Mouse (Mus musculus) liver, adult 2 months (tissue): ENCODE data around the gene Scmh1. TPM values are rescaled to one million over a fixed set of nuclear protein-coding genes. Genes with fewer than 3 reads are reported as not detected.

Experiments
- DNase-seq: peaks from one replicate; pipeline ENCODE4 v3.0.0-alpha.2; 2011; ENCODE audit warnings: low read depth, low spot score; ENCODE audit errors: extremely low read depth
- H3K27ac ChIP-seq: fragments of 200-500 bp; replicated peaks from 2 replicates; pipeline ENCODE4 v1.5.1; 2012; ENCODE audit warnings: low read depth, mild to moderate bottlenecking, control low read depth, inconsistent platforms, low read length; ENCODE audit not compliant: insufficient read depth
- H3K27me3 ChIP-seq: fragments of 200-500 bp; 2 replicates; pipeline ENCODE4 v1.6.1; 2012; ENCODE audit warnings: mild to moderate bottlenecking, moderate library complexity, low read length, inconsistent platforms; ENCODE audit not compliant: control insufficient read depth, insufficient read depth
- H3K36me3 ChIP-seq: fragments of 200-500 bp; 2 replicates; pipeline ENCODE4 v1.6.1; 2012; ENCODE audit warnings: low read length, inconsistent platforms; ENCODE audit not compliant: control insufficient read depth, insufficient read depth
- H3K4me1 ChIP-seq: fragments of 200-500 bp; 2 replicates; pipeline ENCODE4 v1.6.1; 2011; ENCODE audit warnings: low read length; ENCODE audit not compliant: control insufficient read depth, insufficient read depth
- H3K4me3 ChIP-seq: fragments of 200-500 bp; 2 replicates; pipeline ENCODE4 v1.5.1; 2011; ENCODE audit warnings: low read depth, mild to moderate bottlenecking, control low read depth, low read length, moderate library complexity; ENCODE audit not compliant: insufficient read depth
- H3K79me2 ChIP-seq: fragments of 200-500 bp; 2 replicates; pipeline ENCODE4 v1.6.1; 2012; ENCODE audit warnings: inconsistent platforms, mild to moderate bottlenecking, low read length, moderate library complexity; ENCODE audit not compliant: control insufficient read depth, insufficient read depth
- H3K9ac ChIP-seq: fragments of 200-500 bp; 2 replicates; pipeline ENCODE4 v1.6.1; 2012; ENCODE audit warnings: low read depth, mild to moderate bottlenecking, control low read depth, inconsistent platforms, low read length
- CTCF ChIP-seq: fragments of 200-500 bp; IDR thresholded peaks from 2 replicates; pipeline ENCODE4 v1.5.1; 2011; ENCODE audit warnings: low read depth, low read length, control low read depth
- POLR2A ChIP-seq: fragments of 200-500 bp; IDR thresholded peaks from 2 replicates; pipeline ENCODE4 v1.6.1; 2011; ENCODE audit warnings: low read length, control low read depth; ENCODE audit not compliant: insufficient read depth; ENCODE audit errors: extremely low read depth
- WGBS: fragments of 180-500 bp; shearing (Covaris S2); methylation state at CpG from one replicate; pipeline ENCODE4 v1.1.7; 2018; 5-methylcytosine and 5-hydroxymethylcytosine counted together
- polyA plus RNA-seq: library from polyadenylated mRNA; depleted of rRNA; stranded (reverse); fragments of >200 nt; gene quantifications from 2 replicates; pipeline ENCODE4 v1.2.3, GENCODE M21; 2012
- total RNA-seq: library from RNA; depleted of rRNA; stranded (reverse); fragments of >200 nt; gene quantifications from 2 replicates; pipeline ENCODE4 v1.2.3, GENCODE M21; 2014

Gene Scmh1
- total and polyA plus RNA-seq, 2 experiments = 7.0 to 8.1 TPM

DNA sequence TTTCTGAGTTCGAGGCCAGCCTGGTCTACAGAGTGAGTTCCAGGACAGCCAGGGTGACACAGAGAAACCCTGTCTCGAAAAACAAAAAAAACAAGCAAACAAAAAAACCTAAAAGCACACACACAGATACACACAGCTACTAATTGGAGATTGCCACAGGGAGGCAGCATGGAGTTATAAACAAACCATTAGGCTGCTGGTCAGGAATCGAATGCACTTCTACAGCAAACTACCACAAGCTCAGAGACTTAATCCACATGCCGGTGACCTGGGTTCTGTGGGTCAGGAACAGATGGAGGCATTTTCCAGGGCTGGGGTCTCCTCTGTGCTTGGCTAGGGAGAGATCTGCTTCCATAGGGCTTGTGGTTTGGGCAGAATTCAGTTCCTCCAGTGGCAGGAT lies 17.6 kb upstream of the Scmh1 start:
- 22% methylated on average over 4 of the region's 4 CpGs for WGBS
- no peaks in the 10 kb centered on the region for H3K36me3 ChIP-seq

GRCm38 (mm10) chr4:120387968-120388367 lies 17.1 kb upstream of the Scmh1 start:
- TF ChIP-seq POLR2A = no peak
- no peak for TF ChIP-seq CTCF
- no peak for DNase-seq
- WGBS = 83% methylated on average over 2 of the region's 2 CpGs
- Histone ChIP-seq H3K4me3 (no peak overlapping the region), H3K4me1 (no peaks in the 10 kb centered on the region), H3K36me3 (no peaks in the 10 kb centered on the region), H3K79me2 (no peaks in the 10 kb centered on the region), H3K9ac (no peak overlapping the region), H3K27ac (no peak overlapping the region), H3K27me3 (no peaks in the 10 kb centered on the region)

More for the DNA sequence above, 17.6 kb upstream of the Scmh1 start:
- H3K27ac ChIP-seq = no peak overlapping the region
- H3K9ac ChIP-seq = no peak overlapping the region
- no peak overlapping the region for H3K4me3 ChIP-seq
- peak; percentile 57 for DNase-seq
- TF ChIP-seq POLR2A (no peak), CTCF (no peak)
- H3K4me1 ChIP-seq = no peaks in the 10 kb centered on the region
- no peaks in the 10 kb centered on the region for H3K27me3 ChIP-seq
- H3K79me2 ChIP-seq = no peaks in the 10 kb centered on the region

GRCm38 (mm10) chr4:120388998-120389542 lies 16.0 kb upstream of the Scmh1 start:
- no peak overlapping the region for H3K27ac ChIP-seq
- H3K4me3 ChIP-seq = no peak overlapping the region
- H3K27me3 ChIP-seq = no peaks in the 10 kb centered on the region
- H3K36me3 ChIP-seq = no peaks in the 10 kb centered on the region
- no peak overlapping the region for H3K9ac ChIP-seq
- H3K4me1 ChIP-seq = no peaks in the 10 kb centered on the region
- no peak for DNase-seq
- 71% methylated on average over 3 of the region's 3 CpGs for WGBS
- TF ChIP-seq CTCF = no peak
- no peak for TF ChIP-seq POLR2A
- H3K79me2 ChIP-seq = no peaks in the 10 kb centered on the region

- Histone ChIP-seq H3K4me3 (no peak overlapping the region), H3K36me3 (no peaks in the 10 kb centered on the region), H3K27ac (no peak overlapping the region), H3K4me1 (no peaks in the 10 kb centered on the region), H3K9ac (no peak overlapping the region), H3K79me2 (no peaks in the 10 kb centered on the region), H3K27me3 (no peaks in the 10 kb centered on the region)
- 81% methylated on average over 6 of the region's 6 CpGs for WGBS
- no peak for TF ChIP-seq CTCF
- TF ChIP-seq POLR2A = no peak
- no peak for DNase-seq
These were observed 15.5 kb upstream of the Scmh1 start for GRCm38 (mm10) chr4:120389546-120389945.

DNA sequence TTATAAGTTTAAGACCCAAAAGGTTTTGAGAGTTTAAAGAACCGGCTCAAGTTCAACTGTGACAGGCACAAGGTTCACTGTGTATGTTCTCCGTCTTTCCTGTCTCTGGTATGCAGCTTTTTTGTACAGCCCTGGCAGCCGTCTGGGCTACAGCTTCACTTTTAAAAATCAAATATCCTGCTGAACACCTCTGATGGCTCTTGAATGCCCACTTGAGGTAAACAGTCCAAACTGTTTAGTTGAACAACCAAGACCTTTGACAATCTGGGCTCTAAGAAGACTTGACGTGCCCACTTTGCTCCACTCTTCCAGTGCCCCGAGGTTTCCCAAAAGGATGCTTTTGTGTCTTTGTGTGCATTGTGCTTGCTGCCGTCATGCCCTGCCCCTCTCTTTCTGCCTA lies 13.5 kb upstream of the Scmh1 start:
- no peaks in the 10 kb centered on the region for H3K4me1 ChIP-seq
- no peaks in the 10 kb centered on the region for H3K79me2 ChIP-seq
- 93% methylated on average over 6 of the region's 6 CpGs for WGBS
- no peak overlapping the region for H3K4me3 ChIP-seq
- no peak for DNase-seq
- no peak for TF ChIP-seq CTCF
- TF ChIP-seq POLR2A = no peak
- H3K9ac ChIP-seq = no peak overlapping the region
- no peaks in the 10 kb centered on the region for H3K27me3 ChIP-seq
- no peaks in the 10 kb centered on the region for H3K36me3 ChIP-seq
- no peak overlapping the region for H3K27ac ChIP-seq

GRCm38 (mm10) chr4:120392341-120392740 lies 12.7 kb upstream of the Scmh1 start:
- Histone ChIP-seq H3K4me1 (no peaks in the 10 kb centered on the region), H3K79me2 (no peaks in the 10 kb centered on the region), H3K36me3 (no peaks in the 10 kb centered on the region), H3K4me3 (no peak overlapping the region), H3K27ac (no peak overlapping the region), H3K9ac (no peak overlapping the region), H3K27me3 (no peaks in the 10 kb centered on the region)
- DNase-seq = no peak
- WGBS = 90% methylated on average over 4 of the region's 4 CpGs
- no peak for TF ChIP-seq POLR2A
- no peak for TF ChIP-seq CTCF
